ENCODE assay signal across 10 mouse cellular contexts in genomic region chr5:140798775-140799174, GRCm38 (mm10). TPM values are rescaled to one million over a fixed set of nuclear protein-coding genes. Genes with fewer than 3 reads are reported as not detected.
DNase-seq lines count a peak whose midpoint lies in the region; ATAC-seq and TF ChIP-seq lines count a peak whose summit lies in the region.
"Had no signal": no experiment of that assay in that cellular context is flagged by ENCODE, and none has a peak within 500 bp of the region (broad histone marks: within the 10 kb centered on the region; RNA-seq: fewer than 3 reads in every experiment).

No protein-coding gene starts in this region.

- WGBS in hindbrain, postnatal 0 days, result 56% methylated on average over 5 of the region's 5 CpGs
- WGBS in hindbrain, embryonic 10.5 days, result 80% methylated on average over 5 of the region's 5 CpGs
- WGBS in liver, embryonic 11.5 days, result 48% methylated on average over 5 of the region's 5 CpGs

- no peak for TF ChIP-seq CTCF in hindbrain, postnatal 0 days (IDR thresholded peaks at IDR 0.05; ENCODE audit: low read depth)

- no peak for ATAC-seq in hindbrain, postnatal 0 days
- ATAC-seq in liver, embryonic 11.5 days (replicated peaks; ENCODE audit: low FRiP score), result 0 out of 2 replicates have a peak, but pooled peaks have one; percentile 8

- H3K9me3 ChIP-seq in hindbrain, postnatal 0 days (ENCODE audit: low read length), result no peaks in the 10 kb centered on the region
- no peaks in the 10 kb centered on the region for H3K9me3 ChIP-seq in hindbrain, embryonic 10.5 days
- H3K9me3 ChIP-seq in liver, embryonic 11.5 days (ENCODE audit: control insufficient read depth, low read length), result no peaks in the 10 kb centered on the region

- peaks cover 14% of the 10 kb centered on the region for H3K4me1 ChIP-seq in hindbrain, postnatal 0 days (ENCODE audit: insufficient read depth, low read length)
- H3K4me1 ChIP-seq in hindbrain, embryonic 10.5 days (replicated peaks), result peaks cover 31% of the 10 kb centered on the region
- H3K4me1 ChIP-seq in brown adipose tissue, adult 24 weeks (ENCODE audit: control insufficient read depth, insufficient read depth, insufficient read length, low read length), result peaks cover 58% of the 10 kb centered on the region
- H3K4me1 ChIP-seq in liver, embryonic 11.5 days (replicated peaks; ENCODE audit: control insufficient read depth, insufficient read depth, low read length), result peaks cover 57% of the 10 kb centered on the region

- no peaks in the 10 kb centered on the region for H3K27me3 ChIP-seq in hindbrain, postnatal 0 days (ENCODE audit: insufficient read depth, low read length)
- no peaks in the 10 kb centered on the region for H3K27me3 ChIP-seq in hindbrain, embryonic 10.5 days (ENCODE audit: insufficient read depth, poor library complexity, severe bottlenecking)
- no peaks in the 10 kb centered on the region for H3K27me3 ChIP-seq in liver, embryonic 11.5 days (replicated peaks; ENCODE audit: control insufficient read depth, insufficient read depth, low read length)

- no peak overlapping the region for H3K4me3 ChIP-seq in hindbrain, postnatal 0 days (ENCODE audit: low read length)
- H3K4me3 ChIP-seq in hindbrain, embryonic 10.5 days, result no peak overlapping the region
- H3K4me3 ChIP-seq in brown adipose tissue, adult 24 weeks (ENCODE audit: insufficient read depth, low read depth, low read length), result no peak overlapping the region
- no peak overlapping the region for H3K4me3 ChIP-seq in liver, embryonic 11.5 days (ENCODE audit: low read depth, low read length)

- no peaks in the 10 kb centered on the region for H3K36me3 ChIP-seq in hindbrain, postnatal 0 days (ENCODE audit: insufficient read depth, low read length)
- H3K36me3 ChIP-seq in hindbrain, embryonic 10.5 days, result no peaks in the 10 kb centered on the region; the same call in 1 of the 2 replicates
- no peaks in the 10 kb centered on the region for H3K36me3 ChIP-seq in liver, embryonic 11.5 days (ENCODE audit: control insufficient read depth, insufficient read depth, low read length)

- no peak overlapping the region for H3K4me2 ChIP-seq in hindbrain, postnatal 0 days (ENCODE audit: low read depth, low read length)
- H3K4me2 ChIP-seq in liver, embryonic 11.5 days, result no peak overlapping the region; the same call in 1 of the 2 replicates

- 0 out of 2 replicates have a peak overlapping the region, but pooled peaks have one; percentile 21 for H3K9ac ChIP-seq in hindbrain, postnatal 0 days (replicated peaks; ENCODE audit: low read length)
- H3K9ac ChIP-seq in liver, embryonic 11.5 days (ENCODE audit: low read depth, low read length), result peak overlapping the region; percentile 50; the same call in 1 of the 2 replicates

- no peak for DNase-seq in hindbrain, postnatal 0 days (ENCODE audit: low spot score)
- no peak for DNase-seq in hindbrain, embryonic 10.5 days (ENCODE audit: low spot score)
- DNase-seq in CD4-positive, CD25-positive, alpha-beta regulatory T cell, adult 2 months (ENCODE audit: low read depth, low spot score), result peak; percentile 52
- no peak for DNase-seq in liver, embryonic 11.5 days (ENCODE audit: low spot score)
- no peak for DNase-seq in cerebellum, adult 9-10 months
- DNase-seq in urinary bladder, postnatal 25 days (ENCODE audit: low spot score), result no peak
- DNase-seq: adrenal gland, adult 8-10 months; layer of hippocampus, postnatal 36 days; lung, postnatal 14 days had no signal

- H3K27ac ChIP-seq in hindbrain, postnatal 0 days, result 0 out of 2 replicates have a peak overlapping the region, but pooled peaks have one; percentile 20
- H3K27ac ChIP-seq in hindbrain, embryonic 10.5 days, result no peak overlapping the region
- peak overlapping the region; percentile 11; the same call in 1 of the 2 replicates for H3K27ac ChIP-seq in brown adipose tissue, adult 24 weeks (replicated peaks; ENCODE audit: low read depth, low read length)
- peak overlapping the region; percentile 61 for H3K27ac ChIP-seq in liver, embryonic 11.5 days (ENCODE audit: low read depth, low read length)

RNA-seq across cellular contexts. Expression of gene Gna12, which starts 31.5 kb away (rescaled TPM):
- total RNA-seq in hindbrain, postnatal 0 days (2014; rRNA removed), result 201 and 208 TPM in 2 replicates
- 32.8 and 35.9 TPM in 2 replicates for polyA plus RNA-seq in hindbrain, postnatal 0 days (2015; fragmentation: Nextera tagmentation; extraction: Ambion mirVana)
- polyA plus RNA-seq in hindbrain, embryonic 10.5 days (2016; fragmentation: Nextera tagmentation; extraction: Ambion mirVana), result 9.9 and 11.3 TPM in 2 replicates
- polyA plus RNA-seq in brown adipose tissue, adult 24 weeks (2012; ENCODE audit: insufficient read depth, insufficient read length, missing spikeins), result 44.5 and 61.4 TPM in 2 replicates
- polyA plus RNA-seq in liver, embryonic 11.5 days (2014; fragmentation: Nextera tagmentation; extraction: Ambion mirVana), result 25.1 and 31.1 TPM in 2 replicates
